Mouse (Mus musculus) liver, embryonic 11.5 days (tissue): ENCODE data around the gene Dscam. TPM values are rescaled to one million over a fixed set of nuclear protein-coding genes. Genes with fewer than 3 reads are reported as not detected.

Experiments used
- ATAC-seq: fragments of 200-750 bp; cut with Nextera tagmentation; replicated peaks from 2 replicates; pipeline ENCODE4 v1.8.0; 2017; ENCODE audit warnings: moderate number of reproducible peaks, mild to moderate bottlenecking, moderate TSS enrichment, moderate library complexity; ENCODE audit not compliant: low FRiP score
- DNase-seq: peaks from one replicate; pipeline ENCODE4 v3.0.0-alpha.2; 2017; ENCODE audit warnings: low spot score
- H3K27ac ChIP-seq: fragments of 300-500 bp; sonication (generic); 2 replicates; pipeline ENCODE4 v1.5.1; 2014; ENCODE audit warnings: mild to moderate bottlenecking, low read depth, low read length, control low read depth
- H3K27me3 ChIP-seq: fragments of 300-500 bp; sonication (generic); replicated peaks from 2 replicates; pipeline ENCODE4 v1.6.1; 2014; ENCODE audit warnings: low read length, mixed read lengths; ENCODE audit not compliant: control insufficient read depth, insufficient read depth
- H3K36me3 ChIP-seq: fragments of 300-500 bp; sonication (generic); 2 replicates; pipeline ENCODE4 v1.6.1; 2014; ENCODE audit warnings: mild to moderate bottlenecking, low read length, moderate library complexity, mixed read lengths; ENCODE audit not compliant: control insufficient read depth, insufficient read depth
- H3K4me1 ChIP-seq: fragments of 300-500 bp; sonication (generic); replicated peaks from 2 replicates; pipeline ENCODE4 v1.6.1; 2014; ENCODE audit warnings: low read length, mixed read lengths; ENCODE audit not compliant: control insufficient read depth, insufficient read depth
- H3K4me2 ChIP-seq: fragments of 300-500 bp; sonication (generic); 2 replicates; pipeline ENCODE4 v1.6.1; 2014; ENCODE audit warnings: mild to moderate bottlenecking, control low read depth, moderate library complexity
- H3K4me3 ChIP-seq: fragments of 300-500 bp; sonication (generic); 2 replicates; pipeline ENCODE4 v1.5.1; 2014; ENCODE audit warnings: low read depth, low read length, control low read depth
- H3K9ac ChIP-seq: fragments of 300-500 bp; sonication (generic); 2 replicates; pipeline ENCODE4 v1.6.1; 2014; ENCODE audit warnings: low read depth, low read length, control low read depth
- H3K9me3 ChIP-seq: fragments of 300-500 bp; sonication (generic); 2 replicates; pipeline ENCODE4 v1.6.1; 2016; ENCODE audit warnings: low read length, inconsistent platforms, mixed read lengths; ENCODE audit not compliant: control insufficient read depth
- WGBS: fragments of 180-500 bp; shearing (Covaris S2); extraction: QIAGEN DNeasy Blood & Tissue Kit; methylation state at CpG from one replicate; pipeline ENCODE4 v1.1.7; 2014; 5-methylcytosine and 5-hydroxymethylcytosine counted together
- polyA plus RNA-seq: library from polyadenylated mRNA; unstranded; fragments of >200 nt; fragmentation: Nextera tagmentation; extraction: Ambion mirVana; gene quantifications from 2 replicates; pipeline ENCODE4 v1.2.1, GENCODE M21; 2014

The Dscam gene
- polyA plus RNA-seq, 1 experiment from 2014 or later: 0.04 TPM

DNA sequence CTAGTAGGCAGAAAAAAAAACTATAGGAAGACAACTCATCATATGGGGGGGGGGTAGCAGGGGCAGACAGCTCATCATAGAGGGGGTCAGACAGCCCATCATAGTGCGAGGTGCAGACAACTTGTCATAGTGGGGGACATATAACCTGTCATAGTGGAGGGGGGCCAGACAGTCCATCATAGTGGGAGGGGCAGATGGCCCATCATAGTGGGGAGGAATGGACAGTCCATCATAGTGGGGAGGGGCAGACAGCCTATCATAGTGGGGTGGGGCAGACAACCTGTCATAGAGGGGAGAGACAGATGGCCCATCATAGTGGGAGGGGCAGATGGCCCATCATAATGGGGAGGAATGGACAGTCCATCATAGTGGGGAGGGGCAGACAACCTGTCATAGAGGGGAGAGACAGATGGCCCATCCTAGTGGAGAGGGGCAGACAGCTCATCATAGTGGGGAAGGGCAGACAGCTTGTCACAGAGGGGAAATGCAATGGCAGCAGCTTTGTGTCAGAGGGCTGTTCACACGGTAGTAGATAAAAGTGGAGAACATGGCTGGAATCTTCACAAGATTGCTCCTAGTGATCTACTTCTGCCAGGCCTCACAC lies 447.4 kb downstream of the Dscam start:
- H3K4me3 ChIP-seq: no peak overlapping the region
- DNase-seq (no peak), ATAC-seq (peak; percentile 29; the same call in 1 of the 2 replicates)
- H3K27ac ChIP-seq: no peak overlapping the region
- H3K4me2 ChIP-seq: no peak overlapping the region
- no peaks in the 10 kb centered on the region for H3K27me3 ChIP-seq
- H3K9ac ChIP-seq: no peak overlapping the region
- H3K9me3 ChIP-seq: no peaks in the 10 kb centered on the region
- no peaks in the 10 kb centered on the region for H3K36me3 ChIP-seq
- WGBS: 75% methylated on average over 2 of the region's 2 CpGs
- H3K4me1 ChIP-seq: no peaks in the 10 kb centered on the region

DNA sequence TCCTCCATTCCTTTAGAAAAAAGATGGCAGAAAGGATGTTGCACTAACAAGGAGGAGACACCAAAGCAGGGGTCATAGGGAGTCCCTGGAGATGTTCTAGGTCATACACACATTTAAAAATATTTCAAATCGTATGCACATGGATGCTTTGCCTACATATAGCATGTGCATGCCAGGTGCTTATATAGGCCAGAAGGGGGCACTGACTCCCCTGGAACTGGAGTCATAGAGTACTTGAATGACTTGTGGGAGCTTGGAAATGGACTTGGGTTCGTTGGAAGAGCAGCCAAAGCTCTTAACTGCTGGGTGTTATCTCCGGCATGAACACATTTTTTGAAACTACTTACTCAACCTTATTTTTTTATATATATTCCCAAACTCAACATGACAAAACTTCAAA lies 448.4 kb downstream of the Dscam start:
- no peaks in the 10 kb centered on the region for H3K4me1 ChIP-seq
- no peaks in the 10 kb centered on the region for H3K27me3 ChIP-seq
- no peak for ATAC-seq
- 66% methylated on average over 3 of the region's 3 CpGs for WGBS
- DNase-seq: no peak
- H3K4me3 ChIP-seq: no peak overlapping the region
- H3K9ac ChIP-seq: no peak overlapping the region
- no peaks in the 10 kb centered on the region for H3K9me3 ChIP-seq
- H3K4me2 ChIP-seq: no peak overlapping the region
- H3K36me3 ChIP-seq: no peaks in the 10 kb centered on the region
- no peak overlapping the region for H3K27ac ChIP-seq

DNA sequence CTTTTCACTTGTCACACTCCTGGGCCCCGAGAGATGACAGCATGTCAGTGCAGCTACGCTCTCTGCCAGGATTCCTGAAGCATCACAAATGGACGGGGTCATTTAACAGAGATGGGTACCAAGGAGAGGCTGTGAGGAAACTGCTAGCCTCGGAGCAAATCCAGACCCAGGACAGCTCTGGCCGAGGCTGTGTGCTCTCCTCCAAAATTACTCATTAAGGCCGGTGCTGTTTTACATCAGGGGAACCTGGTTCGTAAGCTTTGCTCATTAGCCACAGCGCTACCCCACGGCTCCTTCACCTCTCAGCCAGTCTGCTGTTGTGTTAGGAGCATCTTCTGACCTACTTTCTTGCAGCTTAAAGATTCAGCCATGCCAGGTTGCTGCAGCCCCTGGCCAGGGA lies 449.3 kb downstream of the Dscam start:
- Histone ChIP-seq H3K4me2 (no peak overlapping the region), H3K9ac (no peak overlapping the region), H3K36me3 (no peaks in the 10 kb centered on the region), H3K27me3 (no peaks in the 10 kb centered on the region), H3K27ac (no peak overlapping the region), H3K4me1 (no peaks in the 10 kb centered on the region), H3K4me3 (no peak overlapping the region), H3K9me3 (no peaks in the 10 kb centered on the region)
- WGBS: 71% methylated on average over 9 of the region's 9 CpGs
- ATAC-seq (no peak), DNase-seq (no peak)

DNA sequence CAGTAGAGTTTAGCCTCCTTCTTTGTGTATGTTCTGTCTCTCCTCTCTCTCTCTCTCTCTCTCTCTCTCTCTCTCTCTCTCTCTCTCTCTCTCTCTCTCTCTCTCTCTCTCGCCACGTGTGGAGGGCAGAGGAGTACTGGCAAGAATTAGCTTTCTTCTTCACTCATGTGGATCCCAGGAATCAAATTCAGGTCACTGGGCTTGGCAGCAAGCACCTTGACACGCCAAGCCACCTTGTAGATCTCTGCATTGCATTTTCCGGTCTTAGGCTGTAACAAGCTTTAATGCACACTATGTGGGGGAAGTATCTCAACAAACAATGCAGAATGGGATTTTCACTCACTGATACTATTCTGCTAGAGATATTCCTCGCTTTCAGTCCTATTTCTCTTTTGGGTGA lies 449.9 kb downstream of the Dscam start:
- Histone ChIP-seq H3K27ac (no peak overlapping the region), H3K4me1 (no peaks in the 10 kb centered on the region), H3K9me3 (no peaks in the 10 kb centered on the region), H3K27me3 (no peaks in the 10 kb centered on the region), H3K9ac (no peak overlapping the region), H3K4me3 (no peak overlapping the region), H3K36me3 (no peaks in the 10 kb centered on the region), H3K4me2 (no peak overlapping the region)
- ATAC-seq (no peak), DNase-seq (no peak)
- 62% methylated on average over 5 of the region's 5 CpGs for WGBS

DNA sequence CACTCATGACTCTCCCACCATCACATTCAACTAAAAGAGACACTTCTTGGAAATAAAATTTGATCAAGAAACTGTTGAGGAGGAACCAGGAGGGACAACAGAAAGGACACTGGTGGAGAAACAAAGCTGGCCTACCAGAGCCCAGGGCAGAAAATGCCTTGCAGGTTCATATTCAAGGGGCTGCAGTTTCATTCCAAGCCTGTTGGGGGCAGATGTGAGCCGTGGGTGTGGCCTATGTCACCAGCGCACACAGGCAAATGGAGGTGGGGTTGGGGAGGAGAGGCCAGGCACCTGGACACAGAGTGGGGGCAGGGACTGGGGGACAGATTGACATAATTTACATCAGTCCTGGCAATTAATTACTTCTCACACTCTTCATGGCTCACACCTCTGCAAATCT lies 452.3 kb downstream of the Dscam start:
- H3K4me3 ChIP-seq: no peak overlapping the region
- WGBS: 3% methylated on average over 2 of the region's 2 CpGs
- H3K36me3 ChIP-seq: no peaks in the 10 kb centered on the region
- no peaks in the 10 kb centered on the region for H3K27me3 ChIP-seq
- ATAC-seq (no peak), DNase-seq (no peak)
- no peak overlapping the region for H3K4me2 ChIP-seq
- no peak overlapping the region for H3K27ac ChIP-seq
- no peak overlapping the region for H3K9ac ChIP-seq
- H3K9me3 ChIP-seq: no peaks in the 10 kb centered on the region
- H3K4me1 ChIP-seq: no peaks in the 10 kb centered on the region

DNA sequence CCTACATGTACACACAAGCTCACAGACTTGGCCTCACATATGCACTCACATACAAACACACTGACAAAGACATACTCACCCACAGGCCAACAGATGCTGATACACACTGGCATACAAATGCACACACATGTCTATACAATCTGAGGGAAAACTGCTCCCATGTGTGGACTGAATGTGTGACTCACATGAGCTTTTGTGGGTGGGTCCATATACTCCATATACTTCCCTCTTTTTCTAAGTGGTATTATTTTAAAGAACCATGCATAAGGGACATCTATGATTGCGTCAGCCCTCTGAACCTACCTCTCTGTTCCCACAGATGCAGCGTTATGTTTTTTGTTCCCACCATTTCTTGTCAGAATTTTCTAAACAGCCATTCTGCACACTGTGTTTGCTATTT lies 453.9 kb downstream of the Dscam start:
- no peak overlapping the region for H3K27ac ChIP-seq
- H3K9me3 ChIP-seq: no peaks in the 10 kb centered on the region
- H3K4me3 ChIP-seq: no peak overlapping the region
- DNase-seq: no peak
- H3K4me1 ChIP-seq: no peaks in the 10 kb centered on the region
- H3K9ac ChIP-seq: no peak overlapping the region
- no peak overlapping the region for H3K4me2 ChIP-seq
- 82% methylated on average over 2 of the region's 2 CpGs for WGBS
- no peak for ATAC-seq
- no peaks in the 10 kb centered on the region for H3K27me3 ChIP-seq
- H3K36me3 ChIP-seq: no peaks in the 10 kb centered on the region

DNA sequence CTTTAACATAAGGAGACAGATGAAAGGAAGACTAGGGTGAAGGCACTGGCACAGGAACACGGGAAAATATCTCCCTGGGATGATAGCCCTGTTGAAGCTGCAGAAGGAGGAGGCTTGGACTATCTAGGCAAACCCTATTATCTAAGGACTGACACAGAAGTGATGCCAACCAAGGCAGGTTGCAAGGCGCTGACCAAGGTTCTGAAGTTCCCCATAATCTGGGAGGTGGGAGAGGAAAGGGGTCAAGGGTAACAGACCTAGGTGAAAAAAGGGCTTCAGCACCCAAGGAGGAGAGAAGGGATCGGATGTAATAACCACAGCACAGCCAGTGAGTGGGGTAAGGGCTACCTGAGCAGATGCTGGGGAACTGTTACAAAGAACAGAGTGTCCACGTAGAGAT lies 458.6 kb downstream of the Dscam start:
- H3K4me2 ChIP-seq: no peak overlapping the region
- H3K4me3 ChIP-seq: no peak overlapping the region
- no peak overlapping the region for H3K9ac ChIP-seq
- no peak overlapping the region for H3K27ac ChIP-seq
- no peaks in the 10 kb centered on the region for H3K4me1 ChIP-seq
- WGBS: 42% methylated on average over 4 of the region's 4 CpGs
- ATAC-seq (no peak), DNase-seq (peak; percentile 33)
- H3K9me3 ChIP-seq: no peaks in the 10 kb centered on the region
- H3K27me3 ChIP-seq: no peaks in the 10 kb centered on the region; the same call in 1 of the 2 replicates
- no peaks in the 10 kb centered on the region for H3K36me3 ChIP-seq

DNA sequence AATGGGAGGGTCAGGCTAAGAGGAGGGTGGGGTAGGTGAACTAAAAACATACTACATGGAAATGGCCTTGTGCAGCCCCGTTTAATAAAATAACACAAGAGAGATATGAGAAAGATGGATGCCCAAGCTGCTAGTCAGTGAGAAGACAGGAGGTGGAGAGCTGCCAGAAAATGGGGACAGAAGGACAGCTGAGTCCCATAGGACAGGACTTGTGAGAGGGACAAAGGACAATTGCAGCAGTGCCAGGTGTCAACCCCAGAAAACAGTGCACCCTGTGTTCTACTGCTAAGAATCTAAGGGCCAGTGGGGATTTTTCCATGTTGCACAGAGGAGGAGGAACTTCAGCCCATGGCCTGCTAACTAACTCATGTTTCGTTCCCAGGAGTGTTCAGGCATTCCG lies 470.0 kb downstream of the Dscam start:
- no peak for DNase-seq
- H3K4me2 ChIP-seq: no peak overlapping the region
- ATAC-seq: no peak
- H3K4me1 ChIP-seq: no peaks in the 10 kb centered on the region
- H3K9ac ChIP-seq: no peak overlapping the region
- H3K27me3 ChIP-seq: no peaks in the 10 kb centered on the region
- H3K4me3 ChIP-seq: no peak overlapping the region
- no peaks in the 10 kb centered on the region for H3K36me3 ChIP-seq
- H3K27ac ChIP-seq: no peak overlapping the region
- H3K9me3 ChIP-seq: no peaks in the 10 kb centered on the region
- WGBS: 80% methylated on average over 3 of the region's 3 CpGs

DNA sequence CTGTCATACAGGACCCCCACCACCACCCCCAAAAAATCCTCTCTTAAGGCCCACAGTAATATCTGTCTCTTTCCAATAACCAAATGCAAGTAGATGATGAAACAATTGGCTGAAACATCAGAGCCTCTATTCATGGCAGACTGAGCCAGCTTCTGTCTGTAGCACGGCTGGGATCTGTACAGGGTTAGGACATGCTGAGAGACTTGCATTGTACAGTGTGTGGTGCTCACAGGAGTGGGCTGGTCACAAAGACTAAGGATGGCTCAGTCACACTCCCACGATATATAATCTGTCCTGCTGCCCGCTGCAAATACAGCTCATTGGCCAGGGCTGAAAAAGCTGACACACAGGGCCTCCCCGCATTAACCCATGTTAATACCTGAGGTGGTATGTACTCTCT lies 474.7 kb downstream of the Dscam start:
- WGBS: 80% methylated on average over 4 of the region's 4 CpGs
- H3K4me3 ChIP-seq: no peak overlapping the region
- no peaks in the 10 kb centered on the region for H3K4me1 ChIP-seq
- no peak for ATAC-seq
- H3K4me2 ChIP-seq: no peak overlapping the region
- DNase-seq: no peak
- no peaks in the 10 kb centered on the region for H3K36me3 ChIP-seq
- no peak overlapping the region for H3K27ac ChIP-seq
- no peaks in the 10 kb centered on the region for H3K9me3 ChIP-seq
- no peak overlapping the region for H3K9ac ChIP-seq
- no peaks in the 10 kb centered on the region for H3K27me3 ChIP-seq
